Mouse (Mus musculus) stomach, postnatal 0 days (tissue): ENCODE measurements around the gene Cdc7.

Experiments
- CTCF ChIP-seq: IDR thresholded peaks from 2 replicates; pipeline ENCODE4 v1.5.1; 2016; ENCODE audit warnings: antibody characterized with exemption, low read depth, mild to moderate bottlenecking, moderate library complexity
- EP300 ChIP-seq: optimal IDR thresholded peaks from 2 replicates; pipeline ENCODE3; 2016; ENCODE audit warnings: antibody characterized with exemption

- TF ChIP-seq CTCF (no peak), EP300 (no peak)
Measured at GRCm38 (mm10) chr5:106959031-106959430, 5.1 kb upstream of the Cdc7 start.
